Mouse (Mus musculus): ENCODE measurements around the gene Trappc6b. TPM values are rescaled to one million over a fixed set of nuclear protein-coding genes. Genes with fewer than 3 reads are reported as not detected.

The Trappc6b gene
- total RNA-seq (2017) = 110 to 131 TPM (median 119 TPM) in 3 replicates

DNA sequence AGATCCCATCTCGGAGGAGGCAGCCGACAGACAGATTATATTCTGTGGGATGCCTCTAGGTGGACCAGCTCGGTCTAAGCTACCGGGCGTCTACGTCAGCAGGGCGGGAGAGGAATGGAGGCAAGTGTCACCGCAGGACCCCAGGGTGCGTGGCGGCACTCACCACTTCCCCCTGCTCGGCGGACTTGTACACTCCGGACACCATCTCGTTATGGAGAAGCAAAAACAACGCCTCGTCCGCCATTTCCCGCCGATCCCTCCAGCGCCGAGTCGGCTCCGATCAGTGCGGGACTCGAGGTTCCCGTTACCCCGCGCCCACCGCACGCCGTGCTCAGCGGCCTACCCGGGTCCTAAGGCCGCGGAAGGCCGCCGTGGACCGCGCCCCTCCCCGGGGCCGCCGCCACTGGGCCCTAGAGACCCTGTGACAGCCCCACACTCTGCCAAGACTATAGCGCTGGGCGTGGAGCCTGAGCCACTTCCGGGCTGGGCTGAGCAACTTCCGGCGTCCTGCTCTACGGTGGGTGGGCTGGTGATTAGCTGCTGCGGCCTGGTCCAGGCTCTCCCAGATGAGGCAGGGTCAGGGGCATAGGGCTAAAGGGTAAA, at the start of gene Trappc6b:
TSS of gene Trappc6b (minus strand) at position 480 of the 603 bp plus-strand sequence.
- ATAC-seq (replicated peaks; ENCODE audit: insufficient number of reproducible peaks, low FRiP score, low TSS enrichment, poor library complexity, severe bottlenecking) = peak; percentile 90

DNA sequence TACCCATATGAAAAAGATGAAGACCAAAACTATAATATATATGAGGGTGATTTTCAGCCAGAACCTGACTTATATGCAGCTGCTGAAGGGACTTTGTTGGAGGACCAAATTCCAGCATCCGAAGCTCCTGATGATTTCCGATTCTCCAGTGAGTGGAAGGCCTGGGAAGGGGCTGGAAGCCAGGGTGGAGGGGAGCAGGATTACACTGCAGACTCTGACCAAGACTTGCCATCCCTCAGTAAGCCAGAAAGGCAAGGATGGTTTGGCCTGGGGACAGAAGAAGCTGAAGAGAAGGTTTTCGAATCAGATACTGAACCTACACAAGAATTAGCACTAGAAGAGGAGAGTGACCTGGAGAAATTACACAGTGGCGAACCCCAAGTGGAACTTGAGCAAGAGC, 46.7 kb upstream of the Trappc6b start:
- ATAC-seq (replicated peaks; ENCODE audit: insufficient number of reproducible peaks, low FRiP score, low TSS enrichment, poor library complexity, severe bottlenecking) = no peak

DNA sequence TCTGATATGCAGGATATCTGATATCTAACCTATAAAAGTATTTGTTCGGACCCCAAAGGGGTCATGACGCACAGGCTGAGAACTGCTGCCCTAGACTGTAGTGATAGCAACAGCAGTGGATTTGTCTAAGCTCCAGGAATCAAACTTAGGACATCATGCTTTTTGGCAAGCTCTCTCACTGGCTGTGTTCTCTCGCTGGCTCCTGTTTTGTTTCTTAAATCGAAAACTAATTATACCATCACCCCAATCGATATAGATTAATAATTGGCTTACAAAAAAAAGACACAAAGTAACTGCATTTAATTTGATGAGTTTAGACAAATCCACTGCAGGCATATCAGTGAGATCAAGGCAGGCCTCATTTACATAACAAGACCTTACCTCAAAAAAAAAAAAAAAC, 45.2 kb upstream of the Trappc6b start:
- ATAC-seq (replicated peaks; ENCODE audit: insufficient number of reproducible peaks, low FRiP score, low TSS enrichment, poor library complexity, severe bottlenecking) = no peak

DNA sequence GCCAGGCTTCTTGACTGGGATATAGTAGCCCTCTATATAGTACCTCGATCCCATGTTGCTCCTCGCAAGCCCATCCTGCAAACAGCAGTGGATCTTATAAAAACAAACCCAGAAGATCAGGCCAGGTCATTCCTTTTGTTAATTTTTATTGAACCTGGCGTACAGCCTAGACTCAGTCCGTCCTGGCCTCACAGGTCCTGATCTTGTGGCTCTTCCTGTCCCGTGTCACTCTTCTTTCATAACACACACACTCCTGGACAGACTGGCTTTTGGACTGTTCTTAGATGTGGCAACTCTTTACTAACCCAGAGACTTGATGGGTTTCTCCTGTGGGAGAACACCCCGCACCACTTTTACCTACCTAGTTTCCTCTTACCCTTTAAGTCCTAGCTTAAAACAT, 44.6 kb upstream of the Trappc6b start:
- ATAC-seq (replicated peaks; ENCODE audit: insufficient number of reproducible peaks, low FRiP score, low TSS enrichment, poor library complexity, severe bottlenecking) = no peak

DNA sequence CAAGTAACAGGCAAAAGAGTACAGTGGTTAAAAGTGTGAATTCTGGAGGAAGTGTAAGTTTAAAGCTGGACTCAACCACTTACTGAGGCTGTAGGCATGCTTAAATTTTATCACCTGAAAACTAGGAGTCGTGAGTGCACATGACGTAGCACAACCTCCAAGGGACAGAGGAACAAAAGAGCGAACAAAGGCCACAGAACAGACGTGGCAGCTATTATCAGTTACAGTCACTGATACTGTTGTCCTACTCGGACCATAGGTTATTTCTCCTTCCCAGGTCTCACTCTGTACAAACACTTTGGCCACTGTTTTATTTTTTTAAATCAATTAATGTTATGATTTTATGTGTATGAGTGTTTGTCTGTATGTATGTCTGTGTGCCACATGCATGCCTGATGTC, 43.5 kb upstream of the Trappc6b start:
- no peak for ATAC-seq (replicated peaks; ENCODE audit: insufficient number of reproducible peaks, low FRiP score, low TSS enrichment, poor library complexity, severe bottlenecking)

DNA sequence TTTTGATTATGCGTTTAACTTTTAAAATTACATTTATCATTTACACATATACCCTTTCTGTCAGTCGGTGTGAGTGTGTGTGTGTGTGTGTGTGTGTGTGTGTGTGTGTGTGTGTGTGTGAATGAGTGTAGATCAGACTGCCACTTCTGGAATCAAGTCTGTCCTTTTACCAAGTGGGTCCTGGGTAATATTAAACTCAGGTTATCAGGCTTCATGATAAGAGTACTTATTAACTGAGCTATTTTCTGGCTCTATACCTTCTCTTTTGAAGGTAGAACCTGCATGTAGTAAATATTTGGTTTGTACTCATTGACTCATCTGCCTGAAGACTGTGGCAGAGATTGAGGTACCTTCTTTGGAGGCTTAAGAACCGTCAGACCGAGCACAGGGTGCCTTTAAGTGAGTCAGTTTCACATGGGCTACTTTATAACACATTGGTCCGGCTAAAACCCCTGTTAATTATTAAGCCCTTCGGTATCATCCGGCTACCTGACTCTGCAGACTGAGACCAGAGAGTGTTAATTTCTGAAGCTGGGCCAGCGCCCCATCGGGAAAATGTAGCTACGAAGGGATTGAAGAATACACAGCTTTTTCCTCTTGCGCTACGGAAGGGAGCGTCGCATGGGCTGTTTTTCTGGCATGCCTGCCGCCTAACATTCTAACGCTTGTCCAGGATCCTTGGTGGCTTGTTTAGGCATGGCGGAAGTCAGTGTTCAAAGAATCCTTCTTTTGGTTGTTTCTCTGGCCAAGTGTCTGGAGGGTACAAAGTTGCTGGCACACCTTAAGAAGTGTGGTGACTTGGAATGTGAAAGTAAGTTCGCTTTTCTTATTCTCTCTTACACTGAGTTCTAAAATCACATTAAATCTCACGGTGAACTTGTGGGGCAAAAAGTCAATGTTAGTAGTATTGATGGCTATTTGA, 34.1 kb upstream of the Trappc6b start, which contains the start of gene Mia2:
TSS of gene Mia2 (plus strand) at position 696 of the 922 bp plus-strand sequence.
- ATAC-seq (replicated peaks; ENCODE audit: insufficient number of reproducible peaks, low FRiP score, low TSS enrichment, poor library complexity, severe bottlenecking) = no peak

DNA sequence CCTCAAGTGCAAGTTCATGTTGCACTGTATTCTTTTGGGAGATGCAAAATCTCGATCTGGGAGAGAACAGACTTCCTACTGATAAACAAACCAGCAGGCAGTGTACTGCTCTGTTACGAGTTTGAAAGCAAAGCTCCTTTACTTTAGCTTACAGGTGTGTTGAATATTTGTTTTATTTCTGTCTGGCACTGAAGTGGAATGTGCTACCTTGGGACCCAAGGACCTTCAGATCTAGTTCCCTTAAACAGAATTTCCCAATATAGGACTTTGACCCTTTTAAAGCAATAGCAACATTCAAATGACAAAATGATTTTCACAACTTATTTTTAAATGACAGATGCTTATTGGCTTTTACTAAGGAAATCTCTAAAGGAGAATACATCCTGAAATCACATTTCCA, 32.3 kb upstream of the Trappc6b start:
- ATAC-seq (replicated peaks; ENCODE audit: insufficient number of reproducible peaks, low FRiP score, low TSS enrichment, poor library complexity, severe bottlenecking) = no peak

DNA sequence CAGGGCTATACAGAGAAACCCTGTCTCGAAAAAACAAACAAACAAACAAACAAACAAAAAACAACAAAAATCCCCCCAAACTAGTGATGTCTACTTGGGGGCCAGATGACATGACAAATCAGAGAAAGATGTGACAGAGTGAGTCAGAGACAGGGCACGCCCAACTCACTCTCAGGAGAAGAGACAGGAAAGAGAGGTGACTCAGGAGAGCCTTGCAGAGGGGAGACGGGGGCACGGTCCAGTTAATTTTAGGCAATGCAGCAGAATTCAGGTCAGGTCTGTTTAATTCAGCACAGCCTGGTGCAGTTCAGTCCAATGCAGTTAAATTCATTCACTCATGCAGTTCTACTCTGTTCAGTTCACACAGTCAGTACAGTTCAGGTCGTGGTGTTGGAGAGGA, 24.9 kb upstream of the Trappc6b start:
- no peak for ATAC-seq (replicated peaks; ENCODE audit: insufficient number of reproducible peaks, low FRiP score, low TSS enrichment, poor library complexity, severe bottlenecking)

DNA sequence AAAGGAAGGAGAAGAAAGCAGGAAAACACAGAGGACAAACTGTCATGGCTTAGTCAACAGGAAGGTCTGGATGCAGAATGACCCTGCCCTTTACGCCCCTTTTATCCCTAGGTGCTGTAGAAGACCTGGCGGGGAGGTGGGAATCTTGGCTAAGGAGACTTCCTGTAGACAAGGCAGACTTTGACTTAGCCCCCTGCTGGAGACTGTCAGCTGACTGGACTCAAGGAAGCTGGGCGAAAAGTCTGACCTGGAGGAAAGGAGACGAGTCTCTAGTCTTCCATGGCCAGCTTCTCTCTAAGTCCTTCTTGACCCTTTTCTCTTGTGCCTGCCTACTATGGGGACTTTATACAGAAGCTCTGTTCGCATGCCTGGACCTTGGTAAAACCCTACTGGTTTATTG, 23.2 kb upstream of the Trappc6b start:
- no peak for ATAC-seq (replicated peaks; ENCODE audit: insufficient number of reproducible peaks, low FRiP score, low TSS enrichment, poor library complexity, severe bottlenecking)

DNA sequence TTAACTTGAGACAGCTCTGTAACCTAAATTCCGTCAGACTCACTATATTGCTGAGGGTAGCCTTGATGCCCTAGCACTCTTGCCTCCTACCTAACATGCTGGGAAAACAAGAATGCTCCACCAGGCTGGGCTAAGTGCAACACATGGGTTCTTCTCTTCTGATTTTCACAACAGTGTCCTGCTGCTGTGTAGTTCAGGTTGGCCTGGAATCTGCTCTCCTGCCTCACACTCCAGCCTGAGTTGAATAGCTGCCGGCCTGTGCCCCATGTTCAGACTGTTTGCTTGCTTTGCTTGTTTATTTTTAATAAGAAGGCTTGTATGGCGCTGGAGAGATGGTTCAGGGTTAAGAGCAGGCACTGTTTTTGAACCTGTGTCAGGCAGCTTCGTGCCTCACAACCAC, 19.2 kb upstream of the Trappc6b start:
- ATAC-seq (replicated peaks; ENCODE audit: insufficient number of reproducible peaks, low FRiP score, low TSS enrichment, poor library complexity, severe bottlenecking) = no peak

DNA sequence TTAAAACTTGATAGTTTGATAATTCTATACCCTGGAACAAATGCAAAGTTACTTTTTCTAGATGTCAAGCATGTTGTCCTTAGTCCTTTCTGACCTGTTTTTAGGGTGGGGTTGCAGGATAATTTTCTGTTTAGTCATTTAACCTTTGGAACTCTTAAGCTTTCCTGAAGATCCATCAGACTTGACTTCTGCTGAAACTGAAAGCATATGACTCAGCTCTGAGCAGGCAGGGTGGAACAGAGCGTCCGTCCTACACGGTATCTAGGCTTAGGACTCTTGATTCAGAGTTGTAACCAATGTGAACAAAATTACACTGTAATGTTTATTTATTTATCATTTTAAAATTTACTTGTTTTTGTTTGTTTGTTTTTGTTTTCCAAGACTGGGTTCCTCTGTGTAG, 16.6 kb upstream of the Trappc6b start:
- ATAC-seq (replicated peaks; ENCODE audit: insufficient number of reproducible peaks, low FRiP score, low TSS enrichment, poor library complexity, severe bottlenecking) = no peak

DNA sequence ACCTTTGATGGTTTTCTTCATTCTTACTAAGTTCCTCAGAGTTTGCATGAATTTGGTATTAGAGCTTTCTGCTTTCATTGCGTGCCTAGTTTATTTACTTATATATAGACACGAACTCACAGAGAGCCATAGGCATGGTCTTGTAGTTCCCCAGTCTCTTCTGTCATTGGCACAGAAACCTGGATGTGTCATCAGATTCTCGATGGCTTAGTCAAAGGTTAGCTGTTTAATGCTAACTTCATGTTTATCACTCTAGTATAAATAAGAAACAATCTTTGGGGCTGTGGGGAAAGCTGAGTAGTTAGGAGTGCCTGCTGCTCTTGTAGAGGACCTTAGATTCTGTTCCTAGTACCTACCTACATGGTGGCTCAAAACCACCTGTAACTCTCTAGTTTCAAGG, 15.7 kb upstream of the Trappc6b start:
- no peak for ATAC-seq (replicated peaks; ENCODE audit: insufficient number of reproducible peaks, low FRiP score, low TSS enrichment, poor library complexity, severe bottlenecking)

DNA sequence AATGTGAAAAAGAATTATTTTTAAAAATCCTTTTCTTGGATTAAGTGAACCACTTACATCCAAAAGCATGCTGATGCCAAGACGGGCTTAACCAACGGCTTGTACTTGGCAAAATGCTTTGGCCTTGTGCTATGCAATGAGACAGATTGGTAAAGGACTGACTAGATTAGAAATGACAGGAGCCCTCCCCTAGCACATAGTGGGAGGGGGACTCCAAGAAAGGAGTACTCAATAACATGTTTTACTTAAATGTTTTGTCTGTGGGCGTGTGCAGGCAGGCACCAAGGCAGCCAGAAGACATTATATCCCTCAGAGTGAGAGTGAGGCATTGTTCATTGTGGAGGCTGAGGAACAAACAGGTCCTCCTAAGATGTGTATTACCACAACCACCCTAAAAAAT, 12.8 kb upstream of the Trappc6b start:
- ATAC-seq (replicated peaks; ENCODE audit: insufficient number of reproducible peaks, low FRiP score, low TSS enrichment, poor library complexity, severe bottlenecking) = no peak

DNA sequence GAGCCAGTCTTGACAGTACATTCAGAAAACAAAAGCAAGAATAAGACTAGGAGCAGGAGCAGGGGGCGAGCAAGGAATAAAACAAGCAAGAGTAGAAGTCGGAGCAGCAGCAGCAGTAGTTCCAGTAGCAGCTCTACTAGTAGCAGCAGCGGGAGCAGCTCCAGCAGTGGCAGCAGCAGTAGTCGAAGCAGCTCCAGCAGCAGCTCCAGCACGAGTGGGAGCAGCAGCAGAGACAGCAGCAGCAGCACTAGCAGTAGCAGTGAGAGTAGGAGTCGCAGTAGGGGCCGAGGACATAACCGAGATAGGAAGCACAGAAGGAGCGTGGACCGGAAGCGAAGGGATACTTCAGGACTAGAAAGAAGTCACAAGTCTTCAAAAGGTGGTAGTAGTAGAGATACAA, 11.0 kb upstream of the Trappc6b start:
- ATAC-seq (replicated peaks; ENCODE audit: insufficient number of reproducible peaks, low FRiP score, low TSS enrichment, poor library complexity, severe bottlenecking) = no peak

DNA sequence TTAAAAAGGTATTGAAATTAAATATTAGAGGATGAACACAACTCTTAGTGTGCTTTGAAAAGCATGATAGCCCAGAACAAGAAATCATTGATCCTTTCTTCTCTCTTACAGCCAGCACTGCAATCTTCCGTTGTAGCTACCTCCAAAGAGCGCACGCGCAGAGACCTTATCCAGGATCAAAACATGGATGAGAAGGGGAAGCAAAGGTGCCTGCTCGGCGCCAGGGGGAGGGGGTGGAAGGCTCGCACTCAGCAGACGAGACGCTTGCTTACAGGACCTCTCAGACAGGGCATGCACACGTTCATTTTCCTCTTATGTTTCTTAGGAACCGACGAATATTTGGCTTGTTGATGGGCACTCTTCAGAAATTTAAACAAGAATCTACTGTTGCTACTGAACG, 7.5 kb upstream of the Trappc6b start:
- no peak for ATAC-seq (replicated peaks; ENCODE audit: insufficient number of reproducible peaks, low FRiP score, low TSS enrichment, poor library complexity, severe bottlenecking)

DNA sequence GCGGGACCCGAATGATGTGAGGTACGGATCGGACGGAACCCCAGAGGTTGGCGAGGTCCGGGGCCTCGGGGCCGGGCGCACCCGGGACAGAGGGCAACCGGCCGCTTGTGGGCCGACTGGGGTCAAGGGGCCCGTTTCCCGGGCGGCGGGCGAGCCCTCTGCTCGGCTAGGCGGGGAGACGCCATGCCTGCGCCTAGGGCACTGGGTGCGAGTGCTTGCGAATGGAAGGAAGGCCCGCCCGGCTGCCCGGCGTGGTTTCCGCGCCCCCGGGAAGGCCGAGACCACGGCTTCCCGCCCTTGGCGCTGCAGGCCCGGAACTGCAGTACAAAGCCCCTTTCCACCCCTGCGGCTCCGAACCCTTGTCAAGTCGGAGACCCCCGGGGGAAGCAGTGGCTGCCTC, 5.8 kb upstream of the Trappc6b start:
- no peak for ATAC-seq (replicated peaks; ENCODE audit: insufficient number of reproducible peaks, low FRiP score, low TSS enrichment, poor library complexity, severe bottlenecking)

DNA sequence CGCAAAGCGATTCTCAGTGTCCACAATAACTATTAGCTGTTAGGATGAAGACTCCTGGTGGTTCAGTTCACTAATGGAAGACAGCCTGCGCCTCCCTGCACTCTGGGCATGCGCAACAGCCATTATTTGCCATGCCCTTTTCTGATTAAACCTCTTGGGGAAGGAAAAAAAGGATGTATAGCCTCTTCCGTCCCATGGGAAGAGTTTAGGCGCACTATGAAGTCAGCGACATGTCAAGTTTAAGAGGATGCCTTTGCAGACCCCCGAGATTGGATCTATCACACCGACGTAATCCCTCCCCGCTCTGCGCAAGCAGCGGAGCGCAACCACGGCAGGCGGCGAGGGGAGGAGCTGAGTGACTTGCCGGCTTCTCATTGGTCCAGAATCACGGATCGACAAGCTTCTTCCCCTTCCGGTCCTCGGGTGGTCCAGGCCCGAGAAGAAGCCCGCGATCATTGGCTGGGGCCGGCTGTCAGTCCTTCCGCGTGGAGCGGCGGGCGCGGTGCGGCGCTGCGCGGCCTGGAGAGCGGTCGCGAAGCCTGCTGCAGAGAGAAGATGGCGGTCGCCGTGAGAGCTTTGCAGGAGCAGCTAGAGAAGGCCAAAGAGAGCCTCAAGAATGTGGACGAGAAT, 5.3 kb upstream of the Trappc6b start, which contains the start of gene Pnn:
TSS of gene Pnn (plus strand) at position 437 of the 630 bp plus-strand sequence.
- peak; percentile 99 for ATAC-seq (replicated peaks; ENCODE audit: insufficient number of reproducible peaks, low FRiP score, low TSS enrichment, poor library complexity, severe bottlenecking)

DNA sequence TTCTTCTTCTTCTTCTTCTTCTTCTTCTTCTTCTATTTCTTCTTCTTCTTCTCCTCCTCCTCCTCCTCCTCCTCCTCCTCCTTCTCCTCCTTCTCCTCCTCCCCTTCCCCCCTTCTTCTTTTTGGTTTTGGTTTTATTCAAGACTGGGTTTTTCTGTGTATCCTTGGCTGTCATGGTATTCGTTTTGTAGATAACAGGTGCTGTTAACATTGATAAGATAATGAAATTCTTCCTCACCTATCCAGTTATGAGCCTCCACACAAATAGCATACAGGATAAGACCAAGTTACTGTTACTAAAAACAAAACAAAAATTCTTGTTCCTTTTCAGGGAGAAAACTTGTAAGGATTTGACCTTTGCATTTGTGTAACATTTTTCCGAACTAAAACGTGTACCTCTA, 4.5 kb upstream of the Trappc6b start:
- no peak for ATAC-seq (replicated peaks; ENCODE audit: insufficient number of reproducible peaks, low FRiP score, low TSS enrichment, poor library complexity, severe bottlenecking)

DNA sequence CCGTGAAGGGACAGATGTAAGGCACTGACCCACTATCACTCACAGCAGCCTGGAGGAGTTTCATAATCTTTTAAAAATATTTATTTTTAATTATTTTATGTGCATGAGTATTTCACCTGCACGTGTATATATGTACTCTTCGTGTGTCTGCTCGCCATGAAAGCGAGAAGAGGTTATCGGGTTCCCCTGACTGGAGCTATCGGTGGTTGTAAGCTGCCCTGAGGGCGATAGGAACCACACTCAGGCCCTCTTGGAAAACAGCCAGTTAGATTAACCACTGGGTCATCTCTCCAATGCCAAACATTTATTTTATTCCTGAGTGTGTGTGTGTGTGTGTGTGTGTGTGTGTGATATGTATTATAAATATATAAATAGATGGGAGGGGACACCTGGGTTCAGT, 3.6 kb upstream of the Trappc6b start:
- ATAC-seq (replicated peaks; ENCODE audit: insufficient number of reproducible peaks, low FRiP score, low TSS enrichment, poor library complexity, severe bottlenecking) = no peak

DNA sequence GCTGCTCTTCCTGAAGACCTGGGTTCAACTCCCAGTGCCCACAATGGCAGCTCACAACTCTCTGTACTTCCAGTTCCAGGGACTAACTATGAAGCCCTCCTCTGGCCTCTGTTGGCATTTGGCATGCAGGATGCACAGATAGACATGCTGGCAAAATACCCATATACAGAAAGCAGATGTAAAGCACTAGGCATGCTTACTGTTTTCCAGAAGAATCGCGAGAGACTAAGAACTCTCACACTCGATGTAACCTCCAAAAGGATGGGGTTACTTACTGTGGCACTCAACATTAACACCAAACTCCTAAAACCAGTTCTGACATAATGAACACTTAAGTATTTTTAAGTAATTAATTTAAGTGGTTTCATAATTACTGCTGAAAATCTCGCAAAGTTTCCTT, 950 bp downstream of the Trappc6b start:
- no peak for ATAC-seq (replicated peaks; ENCODE audit: insufficient number of reproducible peaks, low FRiP score, low TSS enrichment, poor library complexity, severe bottlenecking)
